Mouse (Mus musculus) embryonic facial prominence, embryonic 12.5 days (tissue): ENCODE results near the gene Slc15a4. TPM values are rescaled to one million over a fixed set of nuclear protein-coding genes. Genes with fewer than 3 reads are reported as not detected.

Source experiments
- ATAC-seq: fragments of 200-750 bp; cut with Nextera tagmentation; 2 replicates; pipeline ENCODE4 v1.8.0; 2017; ENCODE audit not compliant: insufficient number of reproducible peaks, insufficient read depth, low FRiP score, low TSS enrichment
- H3K27ac ChIP-seq: fragments of 300-500 bp; sonication (generic); 2 replicates; pipeline ENCODE4 v1.5.1; 2016; ENCODE audit warnings: mild to moderate bottlenecking
- H3K27me3 ChIP-seq: fragments of 300-500 bp; sonication (generic); 2 replicates; pipeline ENCODE4 v1.6.1; 2016; ENCODE audit warnings: mild to moderate bottlenecking, moderate library complexity
- H3K36me3 ChIP-seq: fragments of 300-500 bp; sonication (generic); 2 replicates; pipeline ENCODE4 v1.6.1; 2016; ENCODE audit warnings: mild to moderate bottlenecking
- H3K4me1 ChIP-seq: fragments of 300-500 bp; sonication (generic); 2 replicates; pipeline ENCODE4 v1.6.1; 2016
- H3K4me2 ChIP-seq: fragments of 300-500 bp; sonication (generic); replicated peaks from 2 replicates; pipeline ENCODE4 v1.6.1; 2016; ENCODE audit warnings: mild to moderate bottlenecking, moderate library complexity
- H3K4me3 ChIP-seq: fragments of 300-500 bp; sonication (generic); 2 replicates; pipeline ENCODE4 v1.5.1; 2016; ENCODE audit warnings: mild to moderate bottlenecking
- H3K9ac ChIP-seq: fragments of 300-500 bp; sonication (generic); 2 replicates; pipeline ENCODE4 v1.6.1; 2016; ENCODE audit warnings: mild to moderate bottlenecking, moderate library complexity
- H3K9me3 ChIP-seq: fragments of 300-500 bp; sonication (generic); 2 replicates; pipeline ENCODE4 v1.6.1; 2016; ENCODE audit warnings: mild to moderate bottlenecking, moderate library complexity
- WGBS: fragments of 180-500 bp; shearing (Covaris S2); methylation state at CpG from one replicate; pipeline ENCODE4 v1.1.7; 2016; 5-methylcytosine and 5-hydroxymethylcytosine counted together
- polyA plus RNA-seq: library from polyadenylated mRNA; unstranded; fragments of >200 nt; fragmentation: Nextera tagmentation; extraction: Ambion mirVana; gene quantifications from 2 replicates; pipeline ENCODE4 v1.2.1, GENCODE M21; 2016

Slc15a4 gene
- polyA plus RNA-seq, result 25.8 and 26.1 TPM in 2 replicates

GRCm38 (mm10) chr5:127632167-127633145, at the start of gene Slc15a4, which contains the start of gene Glt1d1:
TSS of gene Slc15a4 (minus strand) at chr5:127632897.
TSS of gene Glt1d1 (plus strand) at chr5:127632262.
- Histone ChIP-seq H3K27me3 (peaks cover 25% of the 10 kb centered on the region), H3K4me3 (peak within 1 kb of the TSS; percentile 55), H3K9me3 (no peaks in the 10 kb centered on the region), H3K36me3 (no peaks in the 10 kb centered on the region), H3K4me2 (peak within 1 kb of the TSS; percentile 99), H3K27ac (no peak within 1 kb of the TSS), H3K4me1 (peaks cover 5% of the 10 kb centered on the region; the same call in 1 of the 2 replicates), H3K9ac (peak within 1 kb of the TSS; percentile 62)
- ATAC-seq, result peak; percentile 70; the same call in 1 of the 2 replicates
- 2% methylated on average over 62 of the region's 62 CpGs for WGBS

- Histone ChIP-seq H3K27me3 (no peaks in the 10 kb centered on the region), H3K9me3 (no peaks in the 10 kb centered on the region), H3K4me1 (no peaks in the 10 kb centered on the region), H3K36me3 (no peaks in the 10 kb centered on the region), H3K27ac (no peak overlapping the region), H3K4me3 (no peak overlapping the region), H3K4me2 (no peak overlapping the region), H3K9ac (no peak overlapping the region)
- ATAC-seq, result no peak
- WGBS, result 97% methylated on average over 5 of the region's 5 CpGs
These were observed 45.8 kb upstream of the Slc15a4 start for GRCm38 (mm10) chr5:127678501-127678900.

GRCm38 (mm10) chr5:127677561-127677960, 44.9 kb upstream of the Slc15a4 start:
- ATAC-seq, result no peak
- Histone ChIP-seq H3K9ac (no peak overlapping the region), H3K36me3 (no peaks in the 10 kb centered on the region), H3K27ac (no peak overlapping the region), H3K4me3 (no peak overlapping the region), H3K9me3 (no peaks in the 10 kb centered on the region), H3K27me3 (no peaks in the 10 kb centered on the region), H3K4me2 (no peak overlapping the region), H3K4me1 (no peaks in the 10 kb centered on the region)
- WGBS, result 86% methylated on average over 2 of the region's 2 CpGs

GRCm38 (mm10) chr5:127673913-127674312, 41.2 kb upstream of the Slc15a4 start:
- no peaks in the 10 kb centered on the region for H3K27me3 ChIP-seq
- H3K27ac ChIP-seq, result no peak overlapping the region
- H3K9ac ChIP-seq, result no peak overlapping the region
- 94% methylated on average over 8 of the region's 8 CpGs for WGBS
- H3K4me2 ChIP-seq, result no peak overlapping the region
- H3K9me3 ChIP-seq, result no peaks in the 10 kb centered on the region
- H3K4me3 ChIP-seq, result no peak overlapping the region
- no peak for ATAC-seq
- H3K4me1 ChIP-seq, result no peaks in the 10 kb centered on the region
- no peaks in the 10 kb centered on the region for H3K36me3 ChIP-seq

GRCm38 (mm10) chr5:127660979-127661378, 28.3 kb upstream of the Slc15a4 start:
- Histone ChIP-seq H3K9me3 (peaks cover 6% of the 10 kb centered on the region; the same call in 1 of the 2 replicates), H3K27me3 (no peaks in the 10 kb centered on the region), H3K9ac (no peak overlapping the region), H3K4me2 (no peak overlapping the region), H3K4me3 (no peak overlapping the region), H3K36me3 (no peaks in the 10 kb centered on the region), H3K4me1 (no peaks in the 10 kb centered on the region), H3K27ac (no peak overlapping the region)
- no peak for ATAC-seq
- 91% methylated on average over 5 of the region's 5 CpGs for WGBS

- Histone ChIP-seq H3K27me3 (no peaks in the 10 kb centered on the region), H3K9ac (no peak overlapping the region), H3K27ac (no peak overlapping the region), H3K36me3 (no peaks in the 10 kb centered on the region), H3K4me2 (no peak overlapping the region), H3K4me3 (no peak overlapping the region), H3K4me1 (no peaks in the 10 kb centered on the region), H3K9me3 (peaks cover 6% of the 10 kb centered on the region; the same call in 1 of the 2 replicates)
- WGBS, result 74% methylated on average over 5 of the region's 5 CpGs
- ATAC-seq, result no peak
These were observed 27.6 kb upstream of the Slc15a4 start for GRCm38 (mm10) chr5:127660267-127660666.

- Histone ChIP-seq H3K27ac (no peak overlapping the region), H3K4me2 (no peak overlapping the region), H3K9me3 (peaks cover 6% of the 10 kb centered on the region; the same call in 1 of the 2 replicates), H3K36me3 (no peaks in the 10 kb centered on the region), H3K4me1 (no peaks in the 10 kb centered on the region), H3K27me3 (no peaks in the 10 kb centered on the region), H3K9ac (no peak overlapping the region), H3K4me3 (no peak overlapping the region)
- no peak for ATAC-seq
- 91% methylated on average over 3 of the region's 3 CpGs for WGBS
These were observed 26.6 kb upstream of the Slc15a4 start for GRCm38 (mm10) chr5:127659312-127659711.

GRCm38 (mm10) chr5:127658257-127658656, 25.6 kb upstream of the Slc15a4 start:
- Histone ChIP-seq H3K9ac (no peak overlapping the region), H3K27me3 (no peaks in the 10 kb centered on the region), H3K36me3 (no peaks in the 10 kb centered on the region)

GRCm38 (mm10) chr5:127649077-127649476, 16.4 kb upstream of the Slc15a4 start:
- ATAC-seq, result no peak
- Histone ChIP-seq H3K27ac (no peak overlapping the region), H3K9ac (no peak overlapping the region), H3K9me3 (no peaks in the 10 kb centered on the region), H3K36me3 (peaks cover 7% of the 10 kb centered on the region; the same call in 1 of the 2 replicates), H3K27me3 (no peaks in the 10 kb centered on the region), H3K4me1 (no peaks in the 10 kb centered on the region), H3K4me3 (no peak overlapping the region), H3K4me2 (no peak overlapping the region)

More at GRCm38 (mm10) chr5:127658257-127658656, 25.6 kb upstream of the Slc15a4 start:
- peaks cover 6% of the 10 kb centered on the region; the same call in 1 of the 2 replicates for H3K9me3 ChIP-seq
- H3K27ac ChIP-seq, result no peak overlapping the region
- ATAC-seq, result no peak
- WGBS, result 83% methylated on average over 2 of the region's 2 CpGs
- H3K4me2 ChIP-seq, result no peak overlapping the region
- no peaks in the 10 kb centered on the region for H3K4me1 ChIP-seq
- no peak overlapping the region for H3K4me3 ChIP-seq

GRCm38 (mm10) chr5:127648046-127648445, 15.3 kb upstream of the Slc15a4 start:
- WGBS, result 75% methylated on average over 6 of the region's 6 CpGs
- no peaks in the 10 kb centered on the region for H3K4me1 ChIP-seq
- no peak overlapping the region for H3K9ac ChIP-seq
- H3K4me3 ChIP-seq, result no peak overlapping the region
- no peak overlapping the region for H3K27ac ChIP-seq
- no peak for ATAC-seq
- peaks cover 7% of the 10 kb centered on the region; the same call in 1 of the 2 replicates for H3K36me3 ChIP-seq
- no peaks in the 10 kb centered on the region for H3K27me3 ChIP-seq
- H3K4me2 ChIP-seq, result no peak overlapping the region
- H3K9me3 ChIP-seq, result no peaks in the 10 kb centered on the region

GRCm38 (mm10) chr5:127641185-127641958, 8.7 kb upstream of the Slc15a4 start:
- H3K27ac ChIP-seq, result no peak overlapping the region
- H3K4me3 ChIP-seq, result no peak overlapping the region
- H3K36me3 ChIP-seq, result no peaks in the 10 kb centered on the region
- no peak overlapping the region for H3K4me2 ChIP-seq
- no peaks in the 10 kb centered on the region for H3K27me3 ChIP-seq
- no peaks in the 10 kb centered on the region for H3K4me1 ChIP-seq
- no peak overlapping the region for H3K9ac ChIP-seq
- peaks cover 5% of the 10 kb centered on the region; the same call in 1 of the 2 replicates for H3K9me3 ChIP-seq
- no peak for ATAC-seq
- 89% methylated on average over 15 of the region's 15 CpGs for WGBS
